Mouse (Mus musculus) midbrain, postnatal 0 days (tissue): Measurements from ENCODE around the gene Stap2. TPM values are rescaled to one million over a fixed set of nuclear protein-coding genes. Genes with fewer than 3 reads are reported as not detected.

Experiments
- ATAC-seq: fragments of 200-750 bp; cut with Nextera tagmentation; 2 replicates; pipeline ENCODE4 v1.8.0; 2017; ENCODE audit warnings: moderate number of reproducible peaks, mild to moderate bottlenecking, moderate TSS enrichment, moderate library complexity; ENCODE audit not compliant: low FRiP score
- DNase-seq: peaks from one replicate; pipeline ENCODE4 v3.0.0-alpha.2; 2015; ENCODE audit warnings: low spot score
- H3K27ac ChIP-seq: fragments of 300-500 bp; sonication (generic); 2 replicates; pipeline ENCODE4 v1.5.1; 2014; ENCODE audit warnings: low read depth, mild to moderate bottlenecking, low read length, mixed read lengths
- H3K27me3 ChIP-seq: fragments of 300-500 bp; sonication (generic); 2 replicates; pipeline ENCODE4 v1.6.1; 2014; ENCODE audit warnings: low read length, control low read depth, mixed read lengths; ENCODE audit not compliant: insufficient read depth
- H3K36me3 ChIP-seq: fragments of 300-500 bp; sonication (generic); 2 replicates; pipeline ENCODE4 v1.6.1; 2014; ENCODE audit warnings: low read length, control low read depth, mixed read lengths; ENCODE audit not compliant: insufficient read depth
- H3K4me1 ChIP-seq: fragments of 300-500 bp; sonication (generic); 2 replicates; pipeline ENCODE4 v1.6.1; 2014; ENCODE audit warnings: mild to moderate bottlenecking, control low read depth, antibody characterized with exemption, low read length, mixed read lengths; ENCODE audit not compliant: insufficient read depth
- H3K4me2 ChIP-seq: fragments of 300-500 bp; sonication (generic); 2 replicates; pipeline ENCODE4 v1.6.1; 2014; ENCODE audit warnings: low read depth, mild to moderate bottlenecking, low read length, mixed read lengths; ENCODE audit not compliant: poor library complexity, severe bottlenecking
- H3K4me3 ChIP-seq: fragments of 300-500 bp; sonication (generic); 2 replicates; pipeline ENCODE4 v1.5.1; 2014; ENCODE audit warnings: low read depth, mild to moderate bottlenecking, low read length, moderate library complexity
- H3K9ac ChIP-seq: fragments of 300-500 bp; sonication (generic); replicated peaks from 2 replicates; pipeline ENCODE4 v1.6.1; 2014; ENCODE audit warnings: mild to moderate bottlenecking, low read length, moderate library complexity, mixed read lengths; ENCODE audit not compliant: poor library complexity, severe bottlenecking
- H3K9me3 ChIP-seq: fragments of 300-500 bp; sonication (generic); 2 replicates; pipeline ENCODE4 v1.6.1; 2016; ENCODE audit warnings: low read length, control low read depth
- CTCF ChIP-seq: IDR thresholded peaks from 2 replicates; pipeline ENCODE4 v1.5.1; 2016; ENCODE audit warnings: antibody characterized with exemption, mild to moderate bottlenecking
- WGBS: fragments of 180-500 bp; shearing (Covaris S2); extraction: QIAGEN DNeasy Blood & Tissue Kit; methylation state at CpG from one replicate; pipeline ENCODE4 v1.1.7; 2014; 5-methylcytosine and 5-hydroxymethylcytosine counted together
- polyA plus RNA-seq: library from polyadenylated mRNA; unstranded; fragments of >200 nt; fragmentation: Nextera tagmentation; extraction: Ambion mirVana; gene quantifications from 2 replicates; pipeline ENCODE4 v1.2.1, GENCODE M21; 2015
- total RNA-seq: library from RNA; depleted of rRNA; stranded (reverse); fragments of >200 nt; gene quantifications from 2 replicates; pipeline ENCODE4 v1.2.3, GENCODE M21; 2014

The Stap2 gene
- total and polyA plus RNA-seq, 2 experiments from 2014 or later, result 2.4 to 4.3 TPM

DNA sequence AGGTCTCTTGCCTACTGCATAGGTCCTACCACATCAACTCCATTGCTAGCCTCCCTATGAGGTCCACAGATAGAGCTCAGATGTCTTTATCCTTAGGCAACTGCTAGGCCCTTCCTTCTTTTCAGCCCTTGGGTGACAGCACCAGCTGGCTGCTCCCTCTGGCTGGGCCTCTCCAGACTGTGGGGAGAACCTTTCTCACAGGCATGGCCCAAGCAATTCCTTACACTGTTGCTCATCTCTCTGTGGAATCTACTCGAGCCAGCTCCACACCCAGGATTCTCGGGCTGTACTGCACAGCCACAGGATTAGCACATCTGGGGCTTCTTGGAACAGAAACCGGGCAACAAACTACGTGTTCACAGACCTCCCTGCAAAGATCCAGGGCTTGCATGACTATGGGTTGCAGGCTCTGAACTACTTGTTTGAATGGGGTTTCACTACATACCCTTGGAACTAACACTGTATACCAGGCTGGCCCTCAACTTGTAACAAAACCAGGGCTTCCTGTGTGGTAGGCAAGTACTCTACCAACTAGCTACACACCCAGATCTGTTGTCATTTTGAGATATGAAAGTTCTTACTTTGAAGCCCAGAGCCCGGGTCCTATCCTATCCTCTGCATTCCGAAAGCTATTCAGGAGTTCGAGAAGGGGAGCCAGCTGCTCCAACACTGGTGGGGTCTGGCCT lies 28.8 kb upstream of the Stap2 start:
- H3K4me3 ChIP-seq, result no peak overlapping the region
- no peaks in the 10 kb centered on the region for H3K9me3 ChIP-seq
- H3K9ac ChIP-seq, result no peak overlapping the region
- no peak overlapping the region for H3K4me2 ChIP-seq
- ATAC-seq (no peak), DNase-seq (no peak)
- H3K4me1 ChIP-seq, result peaks cover 2% of the 10 kb centered on the region; the same call in 1 of the 2 replicates
- TF ChIP-seq CTCF, result no peak
- no peak overlapping the region for H3K27ac ChIP-seq
- 90% methylated on average over 7 of the region's 7 CpGs for WGBS
- peaks cover 17% of the 10 kb centered on the region for H3K36me3 ChIP-seq
- no peaks in the 10 kb centered on the region for H3K27me3 ChIP-seq

- 76% methylated on average over 7 of the region's 7 CpGs for WGBS
- DNase-seq (no peak), ATAC-seq (no peak)
- TF ChIP-seq CTCF, result no peak
- Histone ChIP-seq H3K9ac (peak overlapping the region; percentile 33; the same call in 1 of the 2 replicates), H3K4me1 (peaks cover 2% of the 10 kb centered on the region; the same call in 1 of the 2 replicates), H3K36me3 (peaks cover 21% of the 10 kb centered on the region), H3K4me3 (no peak overlapping the region), H3K9me3 (no peaks in the 10 kb centered on the region), H3K4me2 (no peak overlapping the region), H3K27me3 (no peaks in the 10 kb centered on the region), H3K27ac (no peak overlapping the region)
These were observed 27.4 kb upstream of the Stap2 start for GRCm38 (mm10) chr17:56032831-56033230.

DNA sequence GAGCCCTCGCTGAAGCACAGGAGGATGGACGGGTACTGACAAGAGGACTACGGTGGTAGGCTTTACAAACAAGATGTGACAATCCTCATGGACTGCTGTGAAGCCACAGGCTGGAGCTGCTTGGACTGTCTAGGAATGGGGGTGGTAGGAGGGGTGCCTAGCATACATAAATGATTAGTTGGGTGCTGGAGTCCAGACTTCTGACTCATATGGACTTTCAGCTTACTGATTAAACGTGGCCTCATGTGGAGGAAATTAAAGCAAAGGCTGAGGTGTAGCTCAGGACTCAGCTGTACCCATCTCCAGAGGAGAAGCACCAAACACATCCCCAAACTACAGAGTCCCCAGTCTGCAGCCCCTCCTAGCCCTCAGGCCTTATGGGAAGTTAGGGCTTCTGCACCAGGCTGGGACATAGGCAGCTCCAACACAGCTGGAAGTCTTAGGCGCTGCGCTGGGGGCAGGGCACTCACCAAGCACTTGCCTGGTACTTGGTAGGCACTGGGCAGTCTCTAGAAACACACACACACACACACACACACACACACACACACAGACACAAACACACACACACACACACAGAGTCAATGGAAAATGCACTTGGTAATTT lies 26.8 kb upstream of the Stap2 start:
- 73% methylated on average over 6 of the region's 6 CpGs for WGBS
- Histone ChIP-seq H3K4me1 (peaks cover 2% of the 10 kb centered on the region; the same call in 1 of the 2 replicates), H3K4me2 (no peak overlapping the region)

DNA sequence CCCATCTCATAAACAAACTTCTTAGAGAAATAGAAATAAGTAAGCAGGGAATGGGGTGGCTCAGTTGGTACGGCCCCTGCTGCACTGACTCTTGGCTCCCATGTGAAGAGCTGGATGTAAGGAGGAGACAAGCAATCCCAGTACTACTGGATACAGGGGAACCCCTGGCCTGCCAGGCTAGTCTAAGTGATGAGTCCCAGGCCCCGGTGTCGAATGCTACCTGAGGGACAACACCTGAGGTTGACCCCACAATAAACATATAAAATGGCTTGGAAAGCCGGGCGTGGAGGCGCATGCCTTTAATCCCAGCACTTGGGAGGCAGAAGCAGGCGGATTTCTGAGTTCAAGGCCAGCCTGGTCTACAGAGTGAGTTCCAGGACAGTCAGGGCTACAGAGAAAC lies 26.0 kb upstream of the Stap2 start:
- ATAC-seq (no peak), DNase-seq (no peak)
- WGBS, result 94% methylated on average over 7 of the region's 7 CpGs
- H3K4me3 ChIP-seq, result no peak overlapping the region
- H3K36me3 ChIP-seq, result peaks cover 21% of the 10 kb centered on the region
- no peaks in the 10 kb centered on the region for H3K9me3 ChIP-seq
- no peak overlapping the region for H3K9ac ChIP-seq
- no peak for TF ChIP-seq CTCF
- peaks cover 2% of the 10 kb centered on the region; the same call in 1 of the 2 replicates for H3K4me1 ChIP-seq
- H3K27me3 ChIP-seq, result no peaks in the 10 kb centered on the region
- no peak overlapping the region for H3K4me2 ChIP-seq
- no peak overlapping the region for H3K27ac ChIP-seq

More for the DNA sequence above, 26.8 kb upstream of the Stap2 start:
- H3K4me3 ChIP-seq, result no peak overlapping the region
- peaks cover 21% of the 10 kb centered on the region for H3K36me3 ChIP-seq
- ATAC-seq, result no peak
- no peak overlapping the region for H3K27ac ChIP-seq
- DNase-seq, result no peak
- H3K27me3 ChIP-seq, result no peaks in the 10 kb centered on the region
- no peak for TF ChIP-seq CTCF
- no peaks in the 10 kb centered on the region for H3K9me3 ChIP-seq
- H3K9ac ChIP-seq, result no peak overlapping the region

DNA sequence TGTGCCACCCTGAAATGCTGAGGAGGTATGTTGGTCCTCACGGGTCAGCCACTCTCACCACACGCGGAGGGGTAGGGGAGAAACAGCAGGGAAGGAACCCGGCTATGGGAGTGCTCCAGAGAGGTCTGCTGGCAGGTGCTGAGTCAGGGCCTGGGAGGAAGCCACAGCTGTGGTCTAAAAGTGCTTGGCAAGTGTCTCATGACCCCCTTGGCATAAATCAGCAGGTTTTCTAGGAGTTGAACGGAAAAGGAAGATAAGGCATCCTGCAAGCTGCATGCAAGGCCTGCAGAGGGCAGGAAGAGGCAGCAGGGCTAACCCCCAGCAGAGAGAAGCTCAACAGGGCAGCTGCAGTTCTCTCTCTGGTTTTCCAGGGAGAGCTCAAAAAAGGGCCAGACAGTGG lies 25.5 kb upstream of the Stap2 start:
- Histone ChIP-seq H3K9me3 (no peaks in the 10 kb centered on the region), H3K36me3 (peaks cover 22% of the 10 kb centered on the region), H3K4me3 (no peak overlapping the region), H3K4me1 (peaks cover 2% of the 10 kb centered on the region; the same call in 1 of the 2 replicates), H3K27ac (no peak overlapping the region), H3K4me2 (no peak overlapping the region), H3K9ac (no peak overlapping the region), H3K27me3 (no peaks in the 10 kb centered on the region)
- DNase-seq (no peak), ATAC-seq (no peak)
- 62% methylated on average over 5 of the region's 5 CpGs for WGBS
- peak; percentile 23; the same call in 1 of the 2 replicates for TF ChIP-seq CTCF

DNA sequence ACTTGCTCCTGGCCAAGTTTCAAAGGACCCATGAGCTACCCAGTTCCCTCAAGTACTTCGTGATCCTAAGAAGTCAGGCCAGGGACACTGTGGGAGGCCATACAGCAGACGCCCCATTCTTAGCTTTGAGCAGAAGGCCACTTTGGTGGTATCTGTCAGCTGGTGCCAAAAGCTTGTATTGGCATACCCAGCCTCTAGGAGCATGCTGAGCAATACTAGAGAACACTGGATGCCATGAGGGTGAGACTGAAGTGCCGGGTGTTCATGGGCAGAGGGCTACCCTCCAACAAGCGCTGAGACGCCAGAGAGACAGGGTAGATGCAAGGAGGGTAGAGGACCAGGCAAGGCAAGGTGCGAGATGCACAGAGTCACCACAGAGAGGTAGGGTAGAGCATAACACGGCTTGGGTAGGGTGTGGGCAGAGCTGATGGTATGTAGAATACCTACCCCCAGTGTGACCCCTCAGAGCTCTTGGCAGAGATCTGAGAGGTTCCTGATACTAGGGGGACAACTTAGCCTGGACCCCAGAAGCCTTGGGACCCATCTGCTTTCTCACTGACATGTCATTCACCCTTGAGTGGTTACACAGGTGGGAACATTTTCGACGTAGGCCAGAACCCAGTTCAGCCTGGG lies 25.0 kb upstream of the Stap2 start:
- ATAC-seq, result no peak
- H3K9me3 ChIP-seq, result no peaks in the 10 kb centered on the region
- WGBS, result 83% methylated on average over 9 of the region's 9 CpGs
- H3K9ac ChIP-seq, result no peak overlapping the region
- peaks cover 24% of the 10 kb centered on the region for H3K36me3 ChIP-seq
- H3K4me2 ChIP-seq, result no peak overlapping the region
- H3K4me1 ChIP-seq, result peaks cover 2% of the 10 kb centered on the region; the same call in 1 of the 2 replicates
- no peak overlapping the region for H3K27ac ChIP-seq
- DNase-seq, result no peak
- no peak for TF ChIP-seq CTCF
- no peak overlapping the region for H3K4me3 ChIP-seq
- no peaks in the 10 kb centered on the region for H3K27me3 ChIP-seq
